ENCODE assay signal across 9 mouse cellular contexts in genomic region chr9:57541312-57541711, GRCm38 (mm10). TPM values are rescaled to one million over a fixed set of nuclear protein-coding genes. Genes with fewer than 3 reads are reported as not detected.
A peak's percentile ranks its signal among the peaks of the same experiment; 100 is the strongest.
DNase-seq lines count a peak whose midpoint lies in the region; ATAC-seq and TF ChIP-seq lines count a peak whose summit lies in the region.
"Had no signal": no experiment of that assay in that cellular context is flagged by ENCODE, and none has a peak within 500 bp of the region (broad histone marks: within the 10 kb centered on the region; RNA-seq: fewer than 3 reads in every experiment).

No protein-coding gene starts in this region.

- WGBS in heart, adult 2 months: 0% methylated on average over 1 of the region's 1 CpGs
- WGBS in heart, embryonic 10.5 days: 17% methylated on average over 1 of the region's 1 CpGs
- WGBS in hindbrain, embryonic 16.5 days: 13% methylated on average over 1 of the region's 1 CpGs

- peak; percentile 41 to 47 for DNase-seq in heart, adult 2 months
- DNase-seq in heart, embryonic 10.5 days (ENCODE audit: low spot score): no peak
- DNase-seq in ovary, postnatal 14 days (ENCODE audit: low spot score): peak; percentile 37
- no peak for DNase-seq in ovary, adult 18-20 months (ENCODE audit: low spot score)
- DNase-seq in brain, embryonic 14.5 days (ENCODE audit: low read depth): peak; percentile 75
- peak; percentile 78 for DNase-seq in naive thymus-derived CD4-positive, alpha-beta T cell, adult 2 months (ENCODE audit: low read depth)

- no peak for ATAC-seq in hindbrain, embryonic 16.5 days
- no peak for ATAC-seq in inflammation-experienced regulatory T-cells, adult 6 months

- 0 out of 2 replicates have a peak, but pooled peaks have one; percentile 10 for TF ChIP-seq POLR2A in heart, adult 2 months (IDR thresholded peaks at IDR 0.05; ENCODE audit: insufficient read depth, low read depth, low read length)
- TF ChIP-seq POLR2A in brain, embryonic 14.5 days (IDR thresholded peaks at IDR 0.05; ENCODE audit: borderline replicate concordance, extremely low read depth, insufficient read depth, insufficient read length, poor library complexity, severe bottlenecking): no peak

- no peaks in the 10 kb centered on the region; the same call in 1 of the 2 replicates for H3K36me3 ChIP-seq in heart, adult 2 months (ENCODE audit: control insufficient read depth, insufficient read depth, low read length)
- peaks cover 75% of the 10 kb centered on the region for H3K36me3 ChIP-seq in heart, embryonic 10.5 days
- H3K36me3 ChIP-seq in hindbrain, embryonic 16.5 days (ENCODE audit: control insufficient read depth, insufficient read depth, low read length): peaks cover 27% of the 10 kb centered on the region

- no peaks in the 10 kb centered on the region for H3K9me3 ChIP-seq in heart, embryonic 10.5 days
- H3K9me3 ChIP-seq in hindbrain, embryonic 16.5 days (ENCODE audit: control insufficient read depth, low read length): no peaks in the 10 kb centered on the region

- H3K4me1 ChIP-seq in heart, adult 2 months (ENCODE audit: control insufficient read depth, insufficient read depth, low read length): peaks cover 5% of the 10 kb centered on the region
- peaks cover 13% of the 10 kb centered on the region for H3K4me1 ChIP-seq in heart, embryonic 10.5 days
- H3K4me1 ChIP-seq in hindbrain, embryonic 16.5 days (ENCODE audit: control insufficient read depth, insufficient read depth, low read depth, low read length): peaks cover 16% of the 10 kb centered on the region

- H3K4me2 ChIP-seq in hindbrain, embryonic 16.5 days (ENCODE audit: low read length): no peak overlapping the region

- no peak overlapping the region for H3K4me3 ChIP-seq in heart, adult 2 months
- no peak overlapping the region for H3K4me3 ChIP-seq in heart, embryonic 10.5 days
- H3K4me3 ChIP-seq in hindbrain, embryonic 16.5 days (ENCODE audit: low read length): no peak overlapping the region

- no peaks in the 10 kb centered on the region for H3K27me3 ChIP-seq in heart, adult 2 months (ENCODE audit: control insufficient read depth, insufficient read depth, low read length)
- no peaks in the 10 kb centered on the region for H3K27me3 ChIP-seq in heart, embryonic 10.5 days (ENCODE audit: insufficient read depth, poor library complexity, severe bottlenecking)
- H3K27me3 ChIP-seq in hindbrain, embryonic 16.5 days (replicated peaks; ENCODE audit: control insufficient read depth, insufficient read depth, low read length): no peaks in the 10 kb centered on the region

- TF ChIP-seq CTCF in heart, adult 2 months (IDR thresholded peaks at IDR 0.05): peak; percentile 93
- peak; percentile 50; the same call in 1 of the 2 replicates for TF ChIP-seq CTCF in brain, embryonic 14.5 days (IDR thresholded peaks at IDR 0.05; ENCODE audit: borderline replicate concordance, extremely low read depth, insufficient read depth, insufficient read length)

- intact Hi-C loops in heart, adult 2 months (cut with DNase I): loop anchor here (1.0 to 5.0 kb wide), 4 partner anchors 48 to 221 kb away; partner anchors contain the start of gene Ulk3

- H3K9ac ChIP-seq in heart, adult 2 months (ENCODE audit: low read depth, low read length): no peak overlapping the region
- H3K9ac ChIP-seq in hindbrain, embryonic 16.5 days (ENCODE audit: low read depth, low read length): 0 out of 2 replicates have a peak overlapping the region, but pooled peaks have one; percentile 29

- no peaks in the 10 kb centered on the region for H3K79me2 ChIP-seq in heart, adult 2 months (replicated peaks; ENCODE audit: control insufficient read depth, insufficient read depth, low read length)

- no peak for TF ChIP-seq EP300 in heart, adult 2 months (IDR thresholded peaks at IDR 0.05; ENCODE audit: insufficient read depth, low read depth, low read length)

- H3K27ac ChIP-seq in heart, adult 2 months: no peak overlapping the region
- no peak overlapping the region for H3K27ac ChIP-seq in heart, embryonic 10.5 days
- no peak overlapping the region for H3K27ac ChIP-seq in hindbrain, embryonic 16.5 days (ENCODE audit: low read depth, low read length)
- H3K27ac ChIP-seq: macrophage had no signal

RNA-seq across cellular contexts. Expression of gene Fam219b, which starts 4.0 kb away (rescaled TPM):
- 1 to 10 TPM; 8.1 to 8.3 TPM for total RNA-seq in heart, adult 2 months (2021)
- 3.1 and 4.7 TPM in 2 replicates for polyA plus RNA-seq in heart, adult 2 months (2012; rRNA removed)
- polyA plus RNA-seq in heart, embryonic 10.5 days (2016; fragmentation: Nextera tagmentation; extraction: Ambion mirVana): 14.2 and 14.9 TPM in 2 replicates
- 12.1 and 12.2 TPM in 2 replicates for polyA plus RNA-seq in brain, embryonic 14.5 days (2012; rRNA removed)
- polyA plus RNA-seq in hindbrain, embryonic 16.5 days (2015; fragmentation: Nextera tagmentation; extraction: Ambion mirVana): 23.6 and 24.4 TPM in 2 replicates
- polyA plus RNA-seq in inflammation-experienced regulatory T-cells, adult 6 months (2017; shearing (Covaris generic)): 10 to 100 TPM; 19.6 to 40.2 (median 32.7) TPM

RNA-seq across cellular contexts. Expression of gene Mpi, which starts 11.3 kb away (rescaled TPM):
- total RNA-seq in heart, adult 2 months (2021): 100 to 1,000 TPM; 119 to 132 TPM
- polyA plus RNA-seq in heart, adult 2 months (2012; rRNA removed): 146 and 266 TPM in 2 replicates
- 80.6 and 102 TPM in 2 replicates for polyA plus RNA-seq in heart, embryonic 10.5 days (2016; fragmentation: Nextera tagmentation; extraction: Ambion mirVana)
- 71.2 and 73.3 TPM in 2 replicates for polyA plus RNA-seq in brain, embryonic 14.5 days (2012; rRNA removed)
- 75.3 and 80.5 TPM in 2 replicates for polyA plus RNA-seq in hindbrain, embryonic 16.5 days (2015; fragmentation: Nextera tagmentation; extraction: Ambion mirVana)
- polyA plus RNA-seq in inflammation-experienced regulatory T-cells, adult 6 months (2017; shearing (Covaris generic)): 10 to 100 TPM; 14.3 to 16.0 (median 14.7) TPM

RNA-seq across cellular contexts. Expression of gene Scamp2, which starts 19.4 kb away (rescaled TPM):
- total RNA-seq in heart, adult 2 months (2021): 10 to 100 TPM; 25.7 to 26.7 TPM
- polyA plus RNA-seq in heart, adult 2 months (2012; rRNA removed): 43.9 and 54.8 TPM in 2 replicates
- 53.5 and 53.9 TPM in 2 replicates for polyA plus RNA-seq in heart, embryonic 10.5 days (2016; fragmentation: Nextera tagmentation; extraction: Ambion mirVana)
- polyA plus RNA-seq in brain, embryonic 14.5 days (2012; rRNA removed): 65.2 and 89.4 TPM in 2 replicates
- polyA plus RNA-seq in hindbrain, embryonic 16.5 days (2015; fragmentation: Nextera tagmentation; extraction: Ambion mirVana): 49.4 and 50.1 TPM in 2 replicates
- polyA plus RNA-seq in inflammation-experienced regulatory T-cells, adult 6 months (2017; shearing (Covaris generic)): 10 to 100 TPM; 81.3 to 95.1 (median 84.9) TPM

RNA-seq across cellular contexts. Expression of gene Cox5a, which starts 20.2 kb away (rescaled TPM):
- total RNA-seq in heart, adult 2 months (2021): 1,000 to 10,000 TPM; 2,350 to 2,717 TPM
- polyA plus RNA-seq in heart, adult 2 months (2012; rRNA removed): 1,522 and 1,780 TPM in 2 replicates
- polyA plus RNA-seq in heart, embryonic 10.5 days (2016; fragmentation: Nextera tagmentation; extraction: Ambion mirVana): 911 and 1,292 TPM in 2 replicates
- polyA plus RNA-seq in brain, embryonic 14.5 days (2012; rRNA removed): 320 and 341 TPM in 2 replicates
- polyA plus RNA-seq in hindbrain, embryonic 16.5 days (2015; fragmentation: Nextera tagmentation; extraction: Ambion mirVana): 890 and 1,047 TPM in 2 replicates
- polyA plus RNA-seq in inflammation-experienced regulatory T-cells, adult 6 months (2017; shearing (Covaris generic)): 100 to 1,000 TPM; 223 to 469 (median 223) TPM

RNA-seq across cellular contexts. Expression of gene Rpp25, which starts 37.5 kb away (rescaled TPM):
- total RNA-seq in heart, adult 2 months (2021): 1 to 10 TPM; 1.6 TPM
- 2.1 TPM in 2 replicates for polyA plus RNA-seq in heart, adult 2 months (2012; rRNA removed)
- 15.0 and 16.5 TPM in 2 replicates for polyA plus RNA-seq in heart, embryonic 10.5 days (2016; fragmentation: Nextera tagmentation; extraction: Ambion mirVana)
- 8.2 and 12.1 TPM in 2 replicates for polyA plus RNA-seq in brain, embryonic 14.5 days (2012; rRNA removed)
- polyA plus RNA-seq in hindbrain, embryonic 16.5 days (2015; fragmentation: Nextera tagmentation; extraction: Ambion mirVana): 21.0 and 21.4 TPM in 2 replicates
- not detected for polyA plus RNA-seq in inflammation-experienced regulatory T-cells, adult 6 months (2017; shearing (Covaris generic))

Comparison
In these comparisons a context has a peak if more than half of its experiments do, and no peak if none do; other contexts are left out.
1. DNase-seq: peak in heart, adult 2 months (2 of 2), ovary, postnatal 14 days (single experiment), brain, embryonic 14.5 days (single experiment) and naive thymus-derived CD4-positive, alpha-beta T cell, adult 2 months (single experiment); none in heart, embryonic 10.5 days (single experiment) and ovary, adult 18-20 months (single experiment).